In genomic region chr4:109281946-109282345, GRCm38 (mm10) we compare ENCODE assay signal across 10 mouse cellular contexts. TPM values are rescaled to one million over a fixed set of nuclear protein-coding genes. Genes with fewer than 3 reads are reported as not detected.
DNase-seq lines count a peak whose midpoint lies in the region; ATAC-seq and TF ChIP-seq lines count a peak whose summit lies in the region.
"Had no signal": no experiment of that assay in that cellular context is flagged by ENCODE, and none has a peak within 500 bp of the region (broad histone marks: within the 10 kb centered on the region; RNA-seq: fewer than 3 reads in every experiment).

No protein-coding gene starts in this region.

- ATAC-seq in heart, embryonic 16.5 days (replicated peaks; ENCODE audit: extremely low read depth, insufficient read depth, low FRiP score) = no peak
- no peak for ATAC-seq in midbrain, embryonic 13.5 days
- no peak for ATAC-seq in midbrain, embryonic 11.5 days (ENCODE audit: low FRiP score)
- no peak for ATAC-seq in liver, embryonic 12.5 days
- ATAC-seq in stomach, postnatal 0 days (ENCODE audit: low FRiP score, low TSS enrichment) = no peak

- TF ChIP-seq CTCF in stomach, postnatal 0 days (IDR thresholded peaks at IDR 0.05; ENCODE audit: low read depth) = no peak

- no peaks in the 10 kb centered on the region for H3K27me3 ChIP-seq in heart, embryonic 16.5 days (ENCODE audit: control insufficient read depth, insufficient read depth, low read length)
- peaks cover 3% of the 10 kb centered on the region; the same call in 1 of the 2 replicates for H3K27me3 ChIP-seq in midbrain, embryonic 13.5 days
- peaks cover 5% of the 10 kb centered on the region; the same call in 1 of the 2 replicates for H3K27me3 ChIP-seq in midbrain, embryonic 11.5 days (ENCODE audit: control insufficient read depth, insufficient read depth, low read length)
- H3K27me3 ChIP-seq in liver, embryonic 12.5 days (replicated peaks) = no peaks in the 10 kb centered on the region
- no peaks in the 10 kb centered on the region for H3K27me3 ChIP-seq in stomach, postnatal 0 days (ENCODE audit: control insufficient read depth, insufficient read depth, low read length)

- intact Hi-C loops in heart, postnatal 36 days (cut with DNase I) = loop anchor here (2.0 to 5.0 kb wide), 3 partner anchors 80 to 451 kb away; partner anchors contain the start of genes Faf1 and Osbpl9

- H3K4me1 ChIP-seq in heart, embryonic 16.5 days (ENCODE audit: control insufficient read depth, insufficient read depth, low read length) = peaks cover 12% of the 10 kb centered on the region
- peaks cover 10% of the 10 kb centered on the region for H3K4me1 ChIP-seq in midbrain, embryonic 13.5 days (replicated peaks)
- no peaks in the 10 kb centered on the region for H3K4me1 ChIP-seq in midbrain, embryonic 11.5 days (ENCODE audit: control insufficient read depth, insufficient read depth, low read length)
- H3K4me1 ChIP-seq in liver, embryonic 12.5 days = peaks cover 47% of the 10 kb centered on the region
- peaks cover 3% of the 10 kb centered on the region; the same call in 1 of the 2 replicates for H3K4me1 ChIP-seq in stomach, postnatal 0 days (replicated peaks; ENCODE audit: control insufficient read depth, insufficient read depth)

- no peak overlapping the region for H3K27ac ChIP-seq in heart, embryonic 16.5 days (ENCODE audit: low read length)
- H3K27ac ChIP-seq in midbrain, embryonic 13.5 days = no peak overlapping the region
- H3K27ac ChIP-seq in midbrain, embryonic 11.5 days (ENCODE audit: low read depth, low read length) = no peak overlapping the region
- peak overlapping the region; percentile 45 for H3K27ac ChIP-seq in liver, embryonic 12.5 days
- H3K27ac ChIP-seq in stomach, postnatal 0 days (replicated peaks) = no peak overlapping the region

- H3K4me3 ChIP-seq in heart, embryonic 16.5 days (ENCODE audit: low read length) = no peak overlapping the region
- H3K4me3 ChIP-seq in midbrain, embryonic 13.5 days (replicated peaks) = 0 out of 2 replicates have a peak overlapping the region, but pooled peaks have one; percentile 81
- H3K4me3 ChIP-seq in midbrain, embryonic 11.5 days (ENCODE audit: low read depth, low read length) = no peak overlapping the region
- H3K4me3 ChIP-seq in liver, embryonic 12.5 days = peak overlapping the region; percentile 96
- no peak overlapping the region; the same call in 1 of the 2 replicates for H3K4me3 ChIP-seq in stomach, postnatal 0 days (ENCODE audit: low read depth, low read length)

- 79% methylated on average over 1 of the region's 1 CpGs for WGBS in heart, embryonic 16.5 days
- 78% methylated on average over 1 of the region's 1 CpGs for WGBS in midbrain, embryonic 13.5 days
- WGBS in midbrain, embryonic 11.5 days = 93% methylated on average over 1 of the region's 1 CpGs
- 44% methylated on average over 1 of the region's 1 CpGs for WGBS in liver, embryonic 12.5 days (ENCODE audit: insufficient replicate concordance)
- 64% methylated on average over 1 of the region's 1 CpGs for WGBS in stomach, postnatal 0 days

- TF ChIP-seq EP300 in stomach, postnatal 0 days (optimal IDR thresholded peaks at IDR 0.05) = no peak

- no peak overlapping the region for H3K9ac ChIP-seq in heart, embryonic 16.5 days (ENCODE audit: low read length)
- H3K9ac ChIP-seq in midbrain, embryonic 13.5 days (replicated peaks) = no peak overlapping the region
- H3K9ac ChIP-seq in midbrain, embryonic 11.5 days (ENCODE audit: low read length) = no peak overlapping the region
- H3K9ac ChIP-seq in liver, embryonic 12.5 days = peak overlapping the region; percentile 98
- no peak overlapping the region for H3K9ac ChIP-seq in stomach, postnatal 0 days (ENCODE audit: low read length)

- no peaks in the 10 kb centered on the region for H3K36me3 ChIP-seq in heart, embryonic 16.5 days (ENCODE audit: control insufficient read depth, insufficient read depth)
- H3K36me3 ChIP-seq in midbrain, embryonic 13.5 days = no peaks in the 10 kb centered on the region
- no peaks in the 10 kb centered on the region for H3K36me3 ChIP-seq in midbrain, embryonic 11.5 days (ENCODE audit: control insufficient read depth, insufficient read depth, low read length)
- 0 out of 2 replicates have a peak, but pooled peaks cover 3% of the 10 kb centered on the region for H3K36me3 ChIP-seq in liver, embryonic 12.5 days
- H3K36me3 ChIP-seq in stomach, postnatal 0 days (ENCODE audit: control insufficient read depth, insufficient read depth, low read length) = no peaks in the 10 kb centered on the region

- H3K4me2 ChIP-seq in heart, embryonic 16.5 days (ENCODE audit: low read depth, low read length) = peak overlapping the region; percentile 90
- H3K4me2 ChIP-seq in midbrain, embryonic 13.5 days (replicated peaks) = 0 out of 2 replicates have a peak overlapping the region, but pooled peaks have one; percentile 83
- no peak overlapping the region for H3K4me2 ChIP-seq in midbrain, embryonic 11.5 days
- H3K4me2 ChIP-seq in liver, embryonic 12.5 days = peak overlapping the region; percentile 90
- peak overlapping the region; percentile 82; the same call in 1 of the 2 replicates for H3K4me2 ChIP-seq in stomach, postnatal 0 days (replicated peaks; ENCODE audit: low read depth)

- H3K9me3 ChIP-seq in heart, embryonic 16.5 days (replicated peaks; ENCODE audit: control insufficient read depth, low read length) = no peaks in the 10 kb centered on the region
- no peaks in the 10 kb centered on the region for H3K9me3 ChIP-seq in midbrain, embryonic 13.5 days
- H3K9me3 ChIP-seq in midbrain, embryonic 11.5 days (ENCODE audit: control insufficient read depth, low read length) = no peaks in the 10 kb centered on the region
- H3K9me3 ChIP-seq in liver, embryonic 12.5 days (replicated peaks) = no peaks in the 10 kb centered on the region
- H3K9me3 ChIP-seq in stomach, postnatal 0 days (ENCODE audit: control insufficient read depth, low read length) = no peaks in the 10 kb centered on the region

- no peak for DNase-seq in heart, postnatal 36 days
- DNase-seq in midbrain, embryonic 11.5 days (ENCODE audit: low spot score, missing footprints) = no peak
- no peak for DNase-seq in stomach, postnatal 0 days (ENCODE audit: low spot score)
- no peak for DNase-seq in embryo, embryonic 10.5 days (ENCODE audit: low spot score)
- DNase-seq: embryo, embryonic 11 days; right cerebral cortex, postnatal 25 days had no signal

RNA-seq across cellular contexts. Expression of gene Eps15, which starts 1.9 kb away (rescaled TPM):
- polyA plus RNA-seq in heart, embryonic 16.5 days (2015; fragmentation: Nextera tagmentation; extraction: Ambion mirVana) = 30.3 and 31.1 TPM in 2 replicates
- 10 to 100 TPM; 45.7 to 51.3 TPM for total RNA-seq in heart, postnatal 36 days (2021)
- polyA plus RNA-seq in midbrain, embryonic 13.5 days (2015; fragmentation: Nextera tagmentation; extraction: Ambion mirVana) = 53.8 and 59.3 TPM in 2 replicates
- polyA plus RNA-seq in midbrain, embryonic 11.5 days (2014; fragmentation: Nextera tagmentation; extraction: Ambion mirVana) = 51.9 and 59.2 TPM in 2 replicates
- polyA plus RNA-seq in liver, embryonic 12.5 days (2016; fragmentation: Nextera tagmentation; extraction: Ambion mirVana) = 53.0 and 54.2 TPM in 2 replicates
- 20.0 and 25.0 TPM in 2 replicates for polyA plus RNA-seq in stomach, postnatal 0 days (2015; fragmentation: Nextera tagmentation; extraction: Ambion mirVana)

RNA-seq across cellular contexts. Expression of gene Calr4, which starts 47.7 kb away (rescaled TPM):
- 0.09 TPM in 1 of 2 replicates, not detected in the other for polyA plus RNA-seq in heart, embryonic 16.5 days (2015; fragmentation: Nextera tagmentation; extraction: Ambion mirVana)
- not detected for total RNA-seq in heart, postnatal 36 days (2021)
- 0.61 and 0.69 TPM in 2 replicates for polyA plus RNA-seq in midbrain, embryonic 13.5 days (2015; fragmentation: Nextera tagmentation; extraction: Ambion mirVana)
- polyA plus RNA-seq in midbrain, embryonic 11.5 days (2014; fragmentation: Nextera tagmentation; extraction: Ambion mirVana) = 0.11 and 0.19 TPM in 2 replicates
- polyA plus RNA-seq in liver, embryonic 12.5 days (2016; fragmentation: Nextera tagmentation; extraction: Ambion mirVana) = not detected in 2 replicates
- 0.05 TPM in 1 of 2 replicates, not detected in the other for polyA plus RNA-seq in stomach, postnatal 0 days (2015; fragmentation: Nextera tagmentation; extraction: Ambion mirVana)
- total RNA-seq: hematopoietic stem cell, adult 5-6 weeks had no signal

Comparison
In these comparisons a context has a peak if more than half of its experiments do, and no peak if none do; other contexts are left out.
1. H3K4me3 ChIP-seq: peak in midbrain, embryonic 13.5 days (single experiment) and liver, embryonic 12.5 days (single experiment); none in heart, embryonic 16.5 days (single experiment), midbrain, embryonic 11.5 days (single experiment) and stomach, postnatal 0 days (single experiment).